Mouse (Mus musculus) embryo, embryonic 9.5 days (tissue): Measurements from ENCODE around the gene Klhl3.

Experiments
- DNase-seq: peaks from one replicate; pipeline ENCODE4 v3.0.0-alpha.2; 2017; ENCODE audit errors: extremely low spot score

Gene Klhl3

GRCm38 (mm10) chr13:58124989-58125388 is 11.6 kb upstream of the Klhl3 start:
- no peak for DNase-seq

- DNase-seq = no peak
Observed at GRCm38 (mm10) chr13:58124278-58124677, 10.9 kb upstream of the Klhl3 start.

- DNase-seq = no peak
Observed at GRCm38 (mm10) chr13:58123381-58123780, 10.0 kb upstream of the Klhl3 start.

GRCm38 (mm10) chr13:58122786-58123297 is 9.4 kb upstream of the Klhl3 start:
- DNase-seq = no peak

GRCm38 (mm10) chr13:58117318-58118017 is 4.1 kb upstream of the Klhl3 start:
- DNase-seq = peak; percentile 48

- no peak for DNase-seq
Observed at GRCm38 (mm10) chr13:58116801-58117200, 3.4 kb upstream of the Klhl3 start.

GRCm38 (mm10) chr13:58115227-58115626 is 1.8 kb upstream of the Klhl3 start:
- DNase-seq = no peak

- no peak for DNase-seq
Observed at GRCm38 (mm10) chr13:58112601-58113041, 771 bp downstream of the Klhl3 start.

GRCm38 (mm10) chr13:58112191-58112590 is 1.2 kb downstream of the Klhl3 start:
- DNase-seq = no peak

- no peak for DNase-seq
Observed at GRCm38 (mm10) chr13:58111306-58111705, 2.1 kb downstream of the Klhl3 start.

GRCm38 (mm10) chr13:58090643-58091042 is 22.7 kb downstream of the Klhl3 start:
- no peak for DNase-seq

GRCm38 (mm10) chr13:58084396-58084795 is 29.0 kb downstream of the Klhl3 start:
- DNase-seq = no peak

- DNase-seq = no peak
Observed at GRCm38 (mm10) chr13:58083521-58083920, 29.9 kb downstream of the Klhl3 start.

GRCm38 (mm10) chr13:58083048-58083447 is 30.3 kb downstream of the Klhl3 start:
- no peak for DNase-seq

GRCm38 (mm10) chr13:58078361-58078760 is 35.0 kb downstream of the Klhl3 start:
- DNase-seq = no peak

- no peak for DNase-seq
Observed at GRCm38 (mm10) chr13:58074881-58075280, 38.5 kb downstream of the Klhl3 start.

GRCm38 (mm10) chr13:58074466-58074865 is 38.9 kb downstream of the Klhl3 start:
- DNase-seq = no peak

- no peak for DNase-seq
Observed at GRCm38 (mm10) chr13:58073254-58073882, 40.0 kb downstream of the Klhl3 start.

GRCm38 (mm10) chr13:58071209-58071608 is 42.2 kb downstream of the Klhl3 start:
- no peak for DNase-seq

GRCm38 (mm10) chr13:58070504-58070903 is 42.9 kb downstream of the Klhl3 start:
- no peak for DNase-seq

GRCm38 (mm10) chr13:58068421-58069209 is 44.8 kb downstream of the Klhl3 start:
- DNase-seq = no peak

GRCm38 (mm10) chr13:58067540-58068103 is 45.8 kb downstream of the Klhl3 start:
- peak; percentile 67 for DNase-seq
